Mouse (Mus musculus): ENCODE data around the gene Cyp2c29.
"Not testable (repeated sequence)": the region's sequence is repeated elsewhere in the genome, so short reads cannot be mapped to it uniquely, and the experiment has no call there.

Cyp2c29 gene

GRCm38 (mm10) chr19:39269105-39269504 lies at the start of gene Cyp2c29:
Cyp2c29 (plus strand) TSS chr19:39269405.
- not testable (repeated sequence) for DNase-seq (ENCODE audit: low read depth, low spot score)

- not testable (repeated sequence) for DNase-seq (ENCODE audit: low read depth, low spot score)
Observed at GRCm38 (mm10) chr19:39267036-39267435, 2.2 kb upstream of the Cyp2c29 start.

- DNase-seq (ENCODE audit: low read depth, low spot score): no peak
Observed at GRCm38 (mm10) chr19:39282801-39283200, 13.6 kb downstream of the Cyp2c29 start.

GRCm38 (mm10) chr19:39285637-39286036 lies 16.4 kb downstream of the Cyp2c29 start:
- no peak for DNase-seq (ENCODE audit: low read depth, low spot score)

GRCm38 (mm10) chr19:39286825-39287224 lies 17.6 kb downstream of the Cyp2c29 start:
- DNase-seq (ENCODE audit: low read depth, low spot score): no peak

- DNase-seq (ENCODE audit: low read depth, low spot score): no peak
Observed at GRCm38 (mm10) chr19:39288978-39289377, 19.8 kb downstream of the Cyp2c29 start.

Measured in A20 (cell line).